Mouse (Mus musculus): ENCODE data around the gene Lrrc1.

- TF ChIP-seq POLR2A (IDR thresholded peaks at IDR 0.05; ENCODE audit: control insufficient read depth, low read depth, low read length) (no peak), CTCF (IDR thresholded peaks at IDR 0.05; ENCODE audit: control insufficient read depth, insufficient read depth, insufficient replicate concordance, low read depth, low read length) (no peak)
These were observed 20.9 kb downstream of the Lrrc1 start for GRCm38 (mm10) chr9:77523793-77524192.
